Mouse (Mus musculus) gastrocnemius, adult 18-20 months (tissue): ENCODE measurements around the gene Tbc1d4. TPM values are rescaled to one million over a fixed set of nuclear protein-coding genes. Genes with fewer than 3 reads are reported as not detected.
"Not testable (repeated sequence)": the region's sequence is repeated elsewhere in the genome, so short reads cannot be mapped to it uniquely, and the experiment has no call there.

Source experiments
- DNase-seq: peaks from one replicate; pipeline ENCODE4 v3.0.0; 2021; ENCODE audit warnings: low spot score
- total RNA-seq, 2 experiments: library from RNA; stranded (reverse); gene quantifications; 2 replicates each; pipeline ENCODE4 v1.2.3; 2021

Tbc1d4 gene
- total RNA-seq, 2 experiments from 2014 or later, result 39.6 to 46.6 TPM

- no peak for DNase-seq
Measured at GRCm38 (mm10) chr14:101596691-101597090, 12.3 kb downstream of the Tbc1d4 start.

- DNase-seq, result no peak
Measured at GRCm38 (mm10) chr14:101595301-101596080, 13.5 kb downstream of the Tbc1d4 start.

- DNase-seq, result no peak
Measured at GRCm38 (mm10) chr14:101594001-101594400, 15.0 kb downstream of the Tbc1d4 start.

- no peak for DNase-seq
Measured at GRCm38 (mm10) chr14:101593340-101593739, 15.7 kb downstream of the Tbc1d4 start.

GRCm38 (mm10) chr14:101591101-101591500 is 17.9 kb downstream of the Tbc1d4 start:
- DNase-seq, result peak; percentile 16

GRCm38 (mm10) chr14:101588209-101588991 is 20.6 kb downstream of the Tbc1d4 start:
- not testable (repeated sequence) for DNase-seq

GRCm38 (mm10) chr14:101587366-101588040 is 21.5 kb downstream of the Tbc1d4 start:
- not testable (repeated sequence) for DNase-seq

- DNase-seq, result peak; percentile 72
Measured at GRCm38 (mm10) chr14:101586096-101586495, 22.9 kb downstream of the Tbc1d4 start.

GRCm38 (mm10) chr14:101575651-101576050 is 33.3 kb downstream of the Tbc1d4 start:
- DNase-seq, result no peak

- no peak for DNase-seq
Measured at GRCm38 (mm10) chr14:101574536-101574935, 34.5 kb downstream of the Tbc1d4 start.

GRCm38 (mm10) chr14:101573107-101573614 is 35.8 kb downstream of the Tbc1d4 start:
- DNase-seq, result no peak

- DNase-seq, result peak; percentile 94
Measured at GRCm38 (mm10) chr14:101568828-101569227, 40.2 kb downstream of the Tbc1d4 start.

- DNase-seq, result no peak
Measured at GRCm38 (mm10) chr14:101566717-101567116, 42.3 kb downstream of the Tbc1d4 start.

- peak; percentile 59 for DNase-seq
Measured at GRCm38 (mm10) chr14:101565661-101566060, 43.3 kb downstream of the Tbc1d4 start.

GRCm38 (mm10) chr14:101561251-101561701 is 47.7 kb downstream of the Tbc1d4 start:
- DNase-seq, result no peak

- DNase-seq, result no peak
Measured at GRCm38 (mm10) chr14:101559446-101559845, 49.5 kb downstream of the Tbc1d4 start.

GRCm38 (mm10) chr14:101548885-101549573 is 60.0 kb downstream of the Tbc1d4 start:
- DNase-seq, result no peak

GRCm38 (mm10) chr14:101541863-101542262 is 67.1 kb downstream of the Tbc1d4 start:
- DNase-seq, result no peak

GRCm38 (mm10) chr14:101541141-101541540 is 67.8 kb downstream of the Tbc1d4 start:
- DNase-seq, result no peak

- peak; percentile 72 for DNase-seq
Measured at GRCm38 (mm10) chr14:101540466-101540865, 68.5 kb downstream of the Tbc1d4 start.

GRCm38 (mm10) chr14:101537906-101538305 is 71.1 kb downstream of the Tbc1d4 start:
- no peak for DNase-seq
